Mouse (Mus musculus): ENCODE measurements around the gene Skap1. TPM values are rescaled to one million over a fixed set of nuclear protein-coding genes. Genes with fewer than 3 reads are reported as not detected.

Skap1 gene
- polyA plus RNA-seq, 1 experiment: not detected

DNA sequence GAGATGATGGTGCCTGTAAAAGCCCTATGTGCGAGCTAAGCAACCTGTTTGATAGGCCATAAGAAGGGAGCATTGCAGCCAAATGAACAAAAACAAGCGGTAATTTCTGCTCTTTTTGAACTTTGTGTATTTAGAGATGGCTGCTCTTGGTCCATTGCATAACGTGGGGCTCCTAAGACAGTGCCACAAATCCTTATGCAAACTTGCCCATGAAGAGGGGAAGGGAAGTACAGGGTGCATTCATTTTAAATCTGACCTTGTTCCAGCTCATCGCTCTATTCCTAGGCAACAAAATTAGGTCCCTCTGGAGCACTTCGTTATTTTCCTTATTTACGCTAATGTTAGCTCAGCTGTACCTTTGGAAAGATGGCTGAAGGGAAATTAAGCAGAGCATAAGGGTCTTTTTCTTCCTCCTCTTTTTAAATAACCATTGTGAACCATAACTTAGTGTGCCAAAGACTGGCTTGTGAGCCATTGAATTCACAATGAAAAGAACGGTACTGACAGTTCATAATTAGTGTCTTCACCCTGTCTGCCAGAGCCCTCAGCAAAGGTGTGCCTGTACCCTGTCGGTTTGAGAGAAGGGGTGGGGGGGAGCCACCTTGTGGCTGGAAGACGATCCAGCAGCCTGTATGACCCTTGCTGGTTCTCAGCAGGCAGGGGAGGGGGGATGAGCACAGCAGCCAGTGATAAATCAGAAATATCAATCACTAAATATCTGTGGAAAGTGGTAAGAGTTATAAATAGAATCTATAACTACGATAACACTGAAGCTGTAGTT lies 117.4 kb downstream of the Skap1 start:
- TF ChIP-seq CTCF (IDR thresholded peaks at IDR 0.05; ENCODE audit: borderline replicate concordance, insufficient read depth, low read length): peak; percentile 19; the same call in 1 of the 2 replicates
- TF ChIP-seq POLR2A (IDR thresholded peaks at IDR 0.05; ENCODE audit: low read depth, low read length): no peak
- Histone ChIP-seq H3K27ac (ENCODE audit: insufficient read depth, low read length) (no peak overlapping the region), H3K4me3 (ENCODE audit: insufficient read depth, low read length) (no peak overlapping the region), H3K4me1 (ENCODE audit: control insufficient read depth, insufficient read depth, low read length) (no peaks in the 10 kb centered on the region)

DNA sequence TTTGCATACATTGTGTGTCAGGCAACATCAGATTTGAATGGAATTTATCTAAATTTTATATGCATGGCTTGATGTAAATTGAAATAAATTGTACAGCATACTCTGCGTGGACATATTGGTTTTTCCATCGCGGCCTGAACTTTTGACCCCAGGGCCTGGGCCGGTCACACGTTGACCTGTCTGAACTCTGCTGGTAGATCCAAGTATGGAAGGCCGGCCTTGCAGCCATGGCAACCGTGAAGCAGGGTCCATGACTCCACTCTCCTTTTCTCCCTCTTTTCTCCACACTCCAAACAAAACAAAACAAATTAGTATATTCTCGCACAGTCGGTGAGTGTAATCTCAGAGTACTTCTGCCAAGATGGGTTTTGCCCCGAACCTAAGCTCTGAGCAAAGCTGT lies 118.2 kb downstream of the Skap1 start:
- no peaks in the 10 kb centered on the region for H3K4me1 ChIP-seq (ENCODE audit: control insufficient read depth, insufficient read depth, low read length)
- no peak for TF ChIP-seq CTCF (IDR thresholded peaks at IDR 0.05; ENCODE audit: borderline replicate concordance, insufficient read depth, low read length)
- TF ChIP-seq POLR2A (IDR thresholded peaks at IDR 0.05; ENCODE audit: low read depth, low read length): no peak
- no peak overlapping the region for H3K4me3 ChIP-seq (ENCODE audit: insufficient read depth, low read length)
- H3K27ac ChIP-seq (ENCODE audit: insufficient read depth, low read length): no peak overlapping the region

DNA sequence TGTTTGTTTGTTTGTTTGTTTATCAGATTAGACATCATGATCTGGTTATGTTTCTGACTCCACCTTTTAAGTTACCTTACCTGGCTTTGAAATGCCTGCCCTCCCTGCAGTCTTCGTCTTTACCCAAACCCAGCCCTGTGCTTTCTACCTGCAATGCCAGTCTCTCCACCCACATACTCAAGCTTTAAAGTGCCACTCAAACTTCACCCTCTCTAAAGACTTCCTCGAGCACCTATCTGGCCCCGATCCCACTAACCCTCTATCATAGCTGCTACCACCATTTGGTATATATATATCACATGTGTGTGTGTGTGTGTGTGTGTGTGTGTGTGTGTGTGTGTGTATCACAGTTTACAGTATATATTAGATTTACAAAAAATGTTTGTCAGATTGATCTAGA lies 125.4 kb downstream of the Skap1 start:
- TF ChIP-seq POLR2A (IDR thresholded peaks at IDR 0.05; ENCODE audit: low read depth, low read length): no peak
- TF ChIP-seq CTCF (IDR thresholded peaks at IDR 0.05; ENCODE audit: borderline replicate concordance, insufficient read depth, low read length): no peak
- no peaks in the 10 kb centered on the region for H3K4me1 ChIP-seq (ENCODE audit: control insufficient read depth, insufficient read depth, low read length)
- H3K27ac ChIP-seq (ENCODE audit: insufficient read depth, low read length): no peak overlapping the region

DNA sequence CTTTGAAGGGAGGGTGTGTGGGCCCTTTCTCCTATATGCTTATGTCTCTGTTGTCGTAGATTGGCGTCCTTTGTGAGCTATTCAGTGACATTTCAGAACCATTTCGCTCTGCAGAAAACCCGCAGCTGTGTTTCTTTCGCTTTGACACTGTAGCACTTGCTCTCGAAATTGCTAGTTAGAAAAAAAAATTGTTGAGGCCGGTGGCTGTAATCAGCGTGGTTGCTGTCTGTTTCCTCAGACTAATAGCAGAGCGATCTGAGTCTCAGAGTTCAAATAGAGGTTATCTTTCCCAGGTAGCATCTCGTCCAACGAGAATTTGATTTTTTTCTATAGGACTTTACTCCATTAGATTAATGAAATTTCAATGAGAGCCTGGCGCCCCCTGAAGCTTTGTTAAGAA lies 131.5 kb downstream of the Skap1 start:
- Histone ChIP-seq H3K27ac (ENCODE audit: insufficient read depth, low read length) (no peak overlapping the region), H3K4me1 (ENCODE audit: control insufficient read depth, insufficient read depth, low read length) (no peaks in the 10 kb centered on the region), H3K4me3 (ENCODE audit: insufficient read depth, low read length) (no peak overlapping the region)
- TF ChIP-seq POLR2A (IDR thresholded peaks at IDR 0.05; ENCODE audit: low read depth, low read length): no peak
- TF ChIP-seq CTCF (IDR thresholded peaks at IDR 0.05; ENCODE audit: borderline replicate concordance, insufficient read depth, low read length): no peak

More for the DNA sequence above, 125.4 kb downstream of the Skap1 start:
- H3K4me3 ChIP-seq (ENCODE audit: insufficient read depth, low read length): no peak overlapping the region

DNA sequence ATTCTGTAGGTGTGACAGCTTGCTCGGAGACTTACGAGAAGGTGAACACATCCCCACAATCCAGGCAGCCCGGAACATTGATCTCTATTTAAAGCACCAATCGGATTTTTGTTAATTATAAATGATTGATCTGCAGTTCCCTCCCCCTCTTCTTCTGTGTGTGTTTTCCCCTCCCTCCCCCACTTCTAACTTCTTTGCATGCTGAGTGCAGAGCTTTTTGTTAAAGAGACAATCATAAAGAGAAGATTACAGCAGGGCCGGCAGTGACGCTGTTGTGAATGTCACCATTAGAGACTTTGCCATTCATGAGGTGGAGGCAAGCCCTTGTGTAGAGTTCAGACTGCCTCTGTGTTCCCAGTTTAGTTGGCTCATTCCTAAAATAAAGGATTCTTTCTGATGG lies 131.9 kb downstream of the Skap1 start:
- Histone ChIP-seq H3K27ac (ENCODE audit: insufficient read depth, low read length) (no peak overlapping the region), H3K4me1 (ENCODE audit: control insufficient read depth, insufficient read depth, low read length) (no peaks in the 10 kb centered on the region), H3K4me3 (ENCODE audit: insufficient read depth, low read length) (no peak overlapping the region)
- TF ChIP-seq POLR2A (IDR thresholded peaks at IDR 0.05; ENCODE audit: low read depth, low read length): no peak
- TF ChIP-seq CTCF (IDR thresholded peaks at IDR 0.05; ENCODE audit: borderline replicate concordance, insufficient read depth, low read length): no peak

DNA sequence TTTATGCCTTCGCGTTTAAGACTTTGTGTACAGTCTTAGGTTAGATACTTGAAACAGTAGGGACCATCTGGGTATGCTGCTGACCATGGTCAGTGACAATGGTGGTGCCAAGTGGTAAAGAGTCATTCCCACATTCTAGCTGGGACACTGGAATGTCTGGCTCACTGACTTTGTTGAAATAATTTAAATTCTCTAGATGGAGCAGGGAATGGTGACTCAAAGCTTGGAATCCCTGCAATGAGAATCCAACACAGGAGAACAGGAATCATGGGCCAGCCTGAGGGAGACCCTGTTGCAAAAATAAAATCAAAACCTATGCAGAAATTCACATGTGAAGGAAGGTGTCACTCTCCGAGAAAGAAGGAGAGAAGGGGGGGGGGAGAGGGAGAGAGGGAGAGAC lies 138.4 kb downstream of the Skap1 start:
- TF ChIP-seq POLR2A (IDR thresholded peaks at IDR 0.05; ENCODE audit: low read depth, low read length) (no peak), CTCF (IDR thresholded peaks at IDR 0.05; ENCODE audit: borderline replicate concordance, insufficient read depth, low read length) (no peak)
- H3K4me1 ChIP-seq (ENCODE audit: control insufficient read depth, insufficient read depth, low read length): peaks cover 5% of the 10 kb centered on the region

DNA sequence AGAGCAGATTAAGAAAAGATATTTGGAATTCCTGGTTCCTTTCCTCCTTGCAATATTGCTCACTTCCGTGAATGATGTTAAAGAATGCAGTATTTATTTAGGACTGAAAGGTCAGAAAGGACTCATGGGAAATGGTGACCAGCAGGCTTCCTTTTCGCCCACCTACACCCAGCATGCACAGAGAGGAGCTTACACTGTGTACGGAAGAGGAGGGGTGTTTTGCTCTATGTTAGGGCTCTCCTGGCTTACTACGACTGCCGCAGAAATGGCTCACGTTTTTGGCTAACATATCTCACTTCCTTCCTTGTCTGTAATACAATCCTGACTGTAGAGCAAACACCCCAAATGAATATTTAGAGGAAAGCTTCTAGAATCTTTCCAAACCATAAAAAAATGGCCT lies 139.9 kb downstream of the Skap1 start:
- H3K4me1 ChIP-seq (ENCODE audit: control insufficient read depth, insufficient read depth, low read length): peaks cover 5% of the 10 kb centered on the region
- TF ChIP-seq CTCF (IDR thresholded peaks at IDR 0.05; ENCODE audit: borderline replicate concordance, insufficient read depth, low read length) (no peak), POLR2A (IDR thresholded peaks at IDR 0.05; ENCODE audit: low read depth, low read length) (no peak)
- no peak overlapping the region for H3K4me3 ChIP-seq (ENCODE audit: insufficient read depth, low read length)
- H3K27ac ChIP-seq (ENCODE audit: insufficient read depth, low read length): peak overlapping the region; percentile 58

More for the DNA sequence above, 138.4 kb downstream of the Skap1 start:
- Histone ChIP-seq H3K27ac (ENCODE audit: insufficient read depth, low read length) (peak overlapping the region; percentile 89), H3K4me3 (ENCODE audit: insufficient read depth, low read length) (no peak overlapping the region)

DNA sequence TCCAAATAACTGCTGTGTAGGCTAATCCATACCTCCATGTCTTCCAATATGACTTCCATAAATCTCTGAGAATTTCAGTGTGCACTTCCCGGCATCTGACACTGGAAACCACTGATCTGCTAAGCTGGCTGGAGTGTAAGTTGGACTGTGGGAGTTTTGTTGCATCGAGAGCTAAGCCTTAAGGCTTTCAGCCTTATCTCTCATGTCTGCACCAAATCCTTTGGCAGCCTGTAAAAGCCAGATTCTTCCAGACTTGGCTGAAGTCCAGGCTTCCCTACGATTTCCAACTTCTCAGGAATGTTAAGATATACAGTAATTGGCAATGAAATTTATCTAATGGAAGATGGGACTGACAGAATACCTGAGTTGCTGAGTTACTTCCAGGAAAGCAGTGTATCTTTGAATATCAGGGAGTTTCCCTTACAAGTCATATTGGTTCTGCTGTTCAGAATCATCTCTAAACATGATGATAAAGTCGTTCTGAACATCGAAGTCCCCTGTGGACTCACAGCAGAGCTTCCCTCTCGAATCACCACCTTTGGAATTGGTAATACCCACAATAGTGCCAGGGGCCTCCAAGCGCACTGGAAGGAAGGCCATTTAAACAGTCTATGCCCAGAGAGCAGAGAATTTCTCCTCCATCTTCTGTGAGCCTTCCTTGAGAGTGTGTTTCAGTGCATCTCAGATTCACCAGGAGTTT lies 140.5 kb downstream of the Skap1 start:
- Histone ChIP-seq H3K4me1 (ENCODE audit: control insufficient read depth, insufficient read depth, low read length) (peaks cover 5% of the 10 kb centered on the region), H3K27ac (ENCODE audit: insufficient read depth, low read length) (peak overlapping the region; percentile 58), H3K4me3 (ENCODE audit: insufficient read depth, low read length) (no peak overlapping the region)
- TF ChIP-seq POLR2A (IDR thresholded peaks at IDR 0.05; ENCODE audit: low read depth, low read length): no peak
- TF ChIP-seq CTCF (IDR thresholded peaks at IDR 0.05; ENCODE audit: borderline replicate concordance, insufficient read depth, low read length): no peak

DNA sequence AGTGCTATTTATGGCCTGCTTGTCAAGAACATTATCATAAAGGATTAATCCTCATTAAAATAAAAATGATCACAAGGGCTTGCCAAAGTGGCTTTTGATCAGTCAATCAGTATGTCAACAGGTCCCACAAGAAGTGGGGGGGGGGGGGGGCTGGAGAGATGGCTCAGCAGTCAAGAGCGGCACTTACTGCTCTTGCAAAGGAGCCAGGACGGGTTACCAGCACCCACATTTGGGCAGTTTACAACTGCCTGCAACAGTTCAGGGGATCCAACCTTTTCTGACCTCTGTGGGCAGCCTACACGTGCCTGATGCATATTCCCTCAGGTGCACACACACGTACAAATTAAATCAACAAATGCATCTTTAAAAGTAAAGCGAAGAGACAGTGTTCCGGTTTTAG lies 141.1 kb downstream of the Skap1 start:
- no peak overlapping the region for H3K27ac ChIP-seq (ENCODE audit: insufficient read depth, low read length)
- TF ChIP-seq POLR2A (IDR thresholded peaks at IDR 0.05; ENCODE audit: low read depth, low read length) (no peak), CTCF (IDR thresholded peaks at IDR 0.05; ENCODE audit: borderline replicate concordance, insufficient read depth, low read length) (no peak)
- no peak overlapping the region for H3K4me3 ChIP-seq (ENCODE audit: insufficient read depth, low read length)
- peaks cover 5% of the 10 kb centered on the region for H3K4me1 ChIP-seq (ENCODE audit: control insufficient read depth, insufficient read depth, low read length)

DNA sequence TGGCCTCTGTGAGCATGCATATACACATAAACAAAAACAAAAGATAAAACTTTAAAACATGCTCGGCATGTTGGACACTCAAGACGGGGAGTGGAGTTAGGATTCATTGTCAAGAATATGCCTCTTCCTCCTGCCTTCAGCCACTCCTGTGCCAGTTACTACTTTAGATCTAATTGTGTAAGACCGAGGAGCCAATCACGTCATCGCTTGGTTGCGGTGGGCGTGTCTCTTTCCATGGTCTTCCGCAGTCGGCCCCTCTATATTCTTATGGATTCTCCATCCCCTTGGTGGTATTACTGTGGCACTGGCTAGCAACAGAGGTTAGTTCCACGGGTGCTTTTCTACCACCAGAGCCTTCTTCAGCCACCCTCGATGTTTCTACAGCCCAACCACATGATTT lies 148.2 kb downstream of the Skap1 start:
- H3K4me1 ChIP-seq (ENCODE audit: control insufficient read depth, insufficient read depth, low read length): no peaks in the 10 kb centered on the region
- no peak overlapping the region for H3K4me3 ChIP-seq (ENCODE audit: insufficient read depth, low read length)
- TF ChIP-seq CTCF (IDR thresholded peaks at IDR 0.05; ENCODE audit: borderline replicate concordance, insufficient read depth, low read length) (no peak), POLR2A (IDR thresholded peaks at IDR 0.05; ENCODE audit: low read depth, low read length) (no peak)

More for the DNA sequence above, 148.2 kb downstream of the Skap1 start:
- H3K27ac ChIP-seq (ENCODE audit: insufficient read depth, low read length): no peak overlapping the region
